Mouse (Mus musculus) stomach, postnatal 0 days (tissue): ENCODE data around the gene Panx1. TPM values are rescaled to one million over a fixed set of nuclear protein-coding genes. Genes with fewer than 3 reads are reported as not detected.

Experiments
- ATAC-seq: fragments of 200-750 bp; cut with Nextera tagmentation; 2 replicates; pipeline ENCODE4 v1.8.0; 2017; ENCODE audit not compliant: low FRiP score, low TSS enrichment
- DNase-seq: peaks from one replicate; pipeline ENCODE4 v3.0.0-alpha.2; 2016; ENCODE audit warnings: low spot score
- H3K27ac ChIP-seq: fragments of 300-500 bp; sonication (generic); replicated peaks from 2 replicates; pipeline ENCODE4 v1.5.1; 2014; ENCODE audit warnings: mild to moderate bottlenecking, control low read depth
- H3K27me3 ChIP-seq: fragments of 300-500 bp; sonication (generic); 2 replicates; pipeline ENCODE4 v1.6.1; 2014; ENCODE audit warnings: low read length; ENCODE audit not compliant: control insufficient read depth, insufficient read depth
- H3K36me3 ChIP-seq: fragments of 300-500 bp; sonication (generic); 2 replicates; pipeline ENCODE4 v1.6.1; 2014; ENCODE audit warnings: low read length, mixed read lengths; ENCODE audit not compliant: control insufficient read depth, insufficient read depth
- H3K4me1 ChIP-seq: fragments of 300-500 bp; sonication (generic); replicated peaks from 2 replicates; pipeline ENCODE4 v1.6.1; 2014; ENCODE audit warnings: antibody characterized with exemption; ENCODE audit not compliant: control insufficient read depth, insufficient read depth
- H3K4me2 ChIP-seq: fragments of 300-500 bp; sonication (generic); replicated peaks from 2 replicates; pipeline ENCODE4 v1.6.1; 2014; ENCODE audit warnings: low read depth, mild to moderate bottlenecking, control low read depth, moderate library complexity
- H3K4me3 ChIP-seq: fragments of 300-500 bp; sonication (generic); 2 replicates; pipeline ENCODE4 v1.5.1; 2014; ENCODE audit warnings: low read depth, low read length, control low read depth
- H3K9ac ChIP-seq: fragments of 300-500 bp; sonication (generic); 2 replicates; pipeline ENCODE4 v1.6.1; 2014; ENCODE audit warnings: mild to moderate bottlenecking, low read length, control low read depth, mixed read lengths
- H3K9me3 ChIP-seq: fragments of 300-500 bp; sonication (generic); 2 replicates; pipeline ENCODE4 v1.6.1; 2016; ENCODE audit warnings: low read length; ENCODE audit not compliant: control insufficient read depth
- CTCF ChIP-seq: IDR thresholded peaks from 2 replicates; pipeline ENCODE4 v1.5.1; 2016; ENCODE audit warnings: antibody characterized with exemption, low read depth, mild to moderate bottlenecking, moderate library complexity
- EP300 ChIP-seq: optimal IDR thresholded peaks from 2 replicates; pipeline ENCODE3; 2016; ENCODE audit warnings: antibody characterized with exemption
- WGBS: fragments of 180-500 bp; shearing (Covaris S2); extraction: QIAGEN DNeasy Blood & Tissue Kit; methylation state at CpG from one replicate; pipeline ENCODE4 v1.1.7; 2014; 5-methylcytosine and 5-hydroxymethylcytosine counted together
- polyA plus RNA-seq: library from polyadenylated mRNA; unstranded; fragments of >200 nt; fragmentation: Nextera tagmentation; extraction: Ambion mirVana; gene quantifications from 2 replicates; pipeline ENCODE4 v1.2.1, GENCODE M21; 2015

Gene Panx1
- polyA plus RNA-seq, 1 experiment from 2014 or later, result 27.8 TPM

DNA sequence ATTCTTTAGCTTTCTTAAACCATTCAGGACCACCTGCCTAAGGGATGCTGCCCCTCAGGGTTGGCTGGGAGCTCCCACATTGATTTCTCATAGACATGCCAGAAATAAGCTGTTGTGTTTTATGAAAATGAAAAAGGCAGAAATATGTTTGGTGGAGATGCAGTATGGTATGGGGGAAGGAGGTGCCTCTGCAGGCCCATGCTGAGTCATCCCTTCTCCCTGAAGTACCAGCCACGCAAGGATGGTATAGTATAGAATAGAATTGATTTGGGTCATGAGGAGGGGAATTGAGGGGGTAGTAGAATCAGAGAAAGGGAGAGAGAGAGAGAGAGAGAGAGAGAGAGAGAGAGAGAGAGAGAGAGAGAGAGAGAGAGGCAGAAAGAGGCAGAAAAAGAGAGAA, 90.6 kb downstream of the Panx1 start:
- TF ChIP-seq EP300, result no peak
- no peak for TF ChIP-seq CTCF
- Histone ChIP-seq H3K27me3 (no peaks in the 10 kb centered on the region), H3K4me1 (no peaks in the 10 kb centered on the region), H3K9ac (no peak overlapping the region), H3K27ac (no peak overlapping the region), H3K9me3 (no peaks in the 10 kb centered on the region), H3K36me3 (no peaks in the 10 kb centered on the region), H3K4me2 (no peak overlapping the region), H3K4me3 (no peak overlapping the region)
- no peak for ATAC-seq
- DNase-seq, result no peak
- 50% methylated on average over 1 of the region's 1 CpGs for WGBS

Other genes starting within 250 kb of the Panx1 start
- gene Gpr83, start 185.3 kb downstream of the Panx1 start, polyA plus RNA-seq, result 0.28 and 0.39 TPM in 2 replicates
- gene Izumo1r, start 141.5 kb downstream of the Panx1 start, polyA plus RNA-seq, result 0.10 TPM in 1 of 2 replicates, not detected in the other
- gene Hephl1, start 66.6 kb upstream of the Panx1 start, polyA plus RNA-seq, result not detected in 2 replicates
- 19.5 and 20.4 TPM in 2 replicates for gene Vstm5, start 193.6 kb upstream of the Panx1 start, polyA plus RNA-seq
- 18.5 and 20.0 TPM in 2 replicates for gene Med17, start 234.5 kb upstream of the Panx1 start, polyA plus RNA-seq